Mouse (Mus musculus) olfactory bulb, adult 2 months (tissue): ENCODE results near the gene Slc27a4. TPM values are rescaled to one million over a fixed set of nuclear protein-coding genes. Genes with fewer than 3 reads are reported as not detected.
A peak's percentile ranks its signal among the peaks of the same experiment; 100 is the strongest.

Source experiments
- H3K27ac ChIP-seq: fragments of 200-500 bp; 2 replicates; pipeline ENCODE4 v1.5.1; 2012; ENCODE audit warnings: low read depth, low read length; ENCODE audit not compliant: insufficient read depth
- H3K4me1 ChIP-seq: fragments of 200-500 bp; 2 replicates; pipeline ENCODE4 v1.6.1; 2012; ENCODE audit warnings: low read length; ENCODE audit not compliant: control insufficient read depth, insufficient read depth
- H3K4me3 ChIP-seq: fragments of 200-500 bp; 2 replicates; pipeline ENCODE4 v1.5.1; 2012; ENCODE audit warnings: mild to moderate bottlenecking, low read depth, low read length, moderate library complexity; ENCODE audit not compliant: insufficient read depth
- CTCF ChIP-seq: fragments of 200-500 bp; IDR thresholded peaks from 2 replicates; pipeline ENCODE4 v1.5.1; 2012; ENCODE audit warnings: low read depth, mild to moderate bottlenecking, low read length, moderate library complexity; ENCODE audit not compliant: insufficient read depth
- POLR2A ChIP-seq: fragments of 200-500 bp; IDR thresholded peaks from 2 replicates; pipeline ENCODE4 v1.6.1; 2012; ENCODE audit warnings: mild to moderate bottlenecking, low read depth, low read length, moderate library complexity; ENCODE audit not compliant: insufficient read depth
- whole genome bisulfite sequencing: fragments of 180-500 bp; shearing (Covaris S2); methylation state at CpG from one replicate; pipeline ENCODE4 v1.1.7; 2018; 5-methylcytosine and 5-hydroxymethylcytosine counted together
- polyA plus RNA-seq: library from polyadenylated mRNA; stranded (reverse); fragments of >200 nt; gene quantifications from 2 replicates; pipeline ENCODE4 v1.2.4, GENCODE M21; 2012; ENCODE audit warnings: low replicate concordance; ENCODE audit not compliant: missing spikeins, insufficient read depth, insufficient read length

Gene Slc27a4
- polyA plus RNA-seq, 1 experiment, result not detected

DNA sequence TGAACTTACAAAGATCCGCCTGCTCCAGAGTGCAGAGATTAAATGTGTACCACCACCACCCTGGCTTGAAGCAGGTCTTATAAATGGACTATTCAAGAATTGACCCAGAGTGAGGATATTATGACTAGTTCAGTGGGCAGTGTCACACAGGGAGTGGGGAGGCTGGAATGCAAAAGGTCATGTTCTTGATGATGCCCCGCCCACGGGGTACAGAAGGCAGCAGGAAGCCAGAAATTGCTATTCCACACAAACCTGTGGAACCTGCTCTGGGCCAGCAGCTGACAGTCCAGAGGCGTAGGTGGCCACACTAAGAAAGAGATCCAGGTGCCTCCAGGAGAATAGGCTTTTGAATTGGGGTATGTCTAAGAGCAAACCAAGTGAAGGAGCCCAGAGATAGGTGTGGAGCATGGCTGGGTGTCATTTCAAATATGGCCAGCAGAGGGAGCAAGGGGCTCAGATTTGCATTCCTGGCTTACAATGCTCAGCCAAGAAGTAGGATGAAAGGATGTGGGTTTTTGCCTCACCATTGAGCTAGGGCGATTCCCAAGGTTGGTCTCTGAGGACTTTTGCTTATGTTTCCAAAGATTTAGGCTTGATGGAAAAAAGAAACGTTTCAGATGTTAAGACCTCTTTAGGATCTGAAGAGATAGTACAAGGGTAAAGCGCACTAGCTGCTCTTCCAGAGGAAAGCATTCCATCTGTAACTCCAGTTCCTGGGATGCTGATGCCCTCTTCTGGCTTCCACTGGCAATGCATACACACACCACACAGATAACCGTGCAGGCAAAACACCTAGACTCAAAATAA is 15.2 kb downstream of the Slc27a4 start:
- no peak for TF ChIP-seq POLR2A
- 0 out of 2 replicates have a peak, but pooled peaks have one; percentile 25 for TF ChIP-seq CTCF
- H3K4me1 ChIP-seq, result peaks cover 12% of the 10 kb centered on the region
- no peak overlapping the region for H3K27ac ChIP-seq
- no peak overlapping the region for H3K4me3 ChIP-seq
- 33% methylated on average over 8 of the region's 8 CpGs for WGBS

DNA sequence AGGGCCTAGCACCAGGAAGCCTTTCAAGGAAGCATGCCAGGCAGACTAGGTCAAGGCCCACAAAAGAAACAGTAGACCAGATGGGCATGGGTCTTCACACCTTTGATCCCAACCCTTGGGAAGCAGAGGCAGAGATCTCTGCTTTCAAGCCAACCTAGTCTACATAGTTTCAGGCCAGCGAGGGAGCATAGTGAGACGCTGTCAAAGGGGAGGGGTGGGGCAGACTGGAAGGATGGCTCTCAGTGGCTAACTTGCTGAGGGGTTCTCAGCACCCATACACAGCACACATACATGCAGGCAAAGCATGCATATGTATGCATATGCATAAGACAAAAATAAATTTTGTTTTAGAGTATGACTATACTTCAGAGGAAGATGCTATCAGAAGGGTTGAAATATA is 16.9 kb downstream of the Slc27a4 start:
- TF ChIP-seq POLR2A (no peak), CTCF (no peak)
- H3K27ac ChIP-seq, result no peak overlapping the region
- H3K4me1 ChIP-seq, result peaks cover 12% of the 10 kb centered on the region
- H3K4me3 ChIP-seq, result no peak overlapping the region
- 17% methylated on average over 2 of the region's 2 CpGs for WGBS

DNA sequence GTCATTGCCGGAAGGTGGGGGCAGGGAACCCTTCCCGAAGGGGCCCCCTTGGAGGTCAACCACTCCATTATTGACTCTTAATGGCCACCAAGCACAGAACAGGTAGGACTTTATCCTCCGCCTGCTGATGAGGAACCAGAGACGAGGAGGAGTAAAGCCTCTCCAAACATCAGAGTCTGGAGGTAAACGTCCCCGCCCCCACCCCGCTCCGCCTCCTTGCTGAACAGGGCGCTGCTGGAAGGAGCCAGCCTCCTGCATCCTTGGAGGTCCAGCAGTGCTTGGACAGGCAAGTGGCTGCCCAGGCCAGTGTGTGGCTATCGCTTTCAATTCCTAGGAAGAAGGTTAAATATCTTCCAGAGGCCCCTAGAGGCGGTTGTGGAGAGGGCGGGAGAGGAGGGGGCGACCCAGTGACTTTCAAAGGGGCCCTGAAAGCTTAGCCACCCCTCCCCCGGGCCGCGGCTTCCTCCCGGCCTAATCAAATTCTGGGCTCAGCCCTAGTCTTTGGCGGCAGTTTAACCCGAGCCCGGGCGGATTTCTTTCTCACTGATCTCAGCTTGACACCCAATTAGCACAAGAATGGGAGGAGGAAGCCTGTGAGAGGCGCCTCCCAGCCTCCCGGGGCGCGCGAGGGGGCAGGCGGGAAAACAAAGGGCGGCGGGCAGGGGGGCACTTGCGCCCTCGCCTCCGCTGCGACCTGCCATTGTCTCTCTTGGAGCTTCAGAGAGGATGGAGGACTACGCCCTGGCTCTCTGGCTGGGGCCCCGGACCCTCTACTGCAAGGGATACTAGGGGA is 17.8 kb downstream of the Slc27a4 start, which contains the start of gene Urm1:
TSS of gene Urm1 (plus strand) at position 51 of the 793 bp plus-strand sequence.
- WGBS, result under 1% methylated on average over 35 of the region's 35 CpGs

GRCm38 (mm10) chr2:29826318-29826925 is 24.0 kb downstream of the Slc27a4 start:
- WGBS, result 6% methylated on average over 11 of the region's 11 CpGs
- no peaks in the 10 kb centered on the region for H3K4me1 ChIP-seq
- peak overlapping the region; percentile 55 for H3K4me3 ChIP-seq
- TF ChIP-seq CTCF, result no peak
- no peak for TF ChIP-seq POLR2A
- H3K27ac ChIP-seq, result peak overlapping the region; percentile 93

More for the DNA sequence above, 17.8 kb downstream of the Slc27a4 start, which contains the start of gene Urm1:
- TF ChIP-seq CTCF (no peak), POLR2A (peak; percentile 25; the same call in 1 of the 2 replicates)
- peak within 1 kb of the TSS; percentile 51 for H3K4me3 ChIP-seq
- H3K27ac ChIP-seq, result peak within 1 kb of the TSS; percentile 78
- peaks cover 12% of the 10 kb centered on the region for H3K4me1 ChIP-seq

GRCm38 (mm10) chr2:29826926-29827708 is 24.7 kb downstream of the Slc27a4 start:
- WGBS, result 0% methylated on average over 48 of the region's 48 CpGs
- no peak for TF ChIP-seq CTCF
- TF ChIP-seq POLR2A, result no peak
- Histone ChIP-seq H3K4me3 (peak overlapping the region; percentile 65), H3K4me1 (no peaks in the 10 kb centered on the region), H3K27ac (peak overlapping the region; percentile 93)

- H3K4me3 ChIP-seq, result peak overlapping the region; percentile 65
- H3K4me1 ChIP-seq, result no peaks in the 10 kb centered on the region
- WGBS, result 3% methylated on average over 12 of the region's 12 CpGs
- TF ChIP-seq POLR2A, result no peak
- TF ChIP-seq CTCF, result no peak
- H3K27ac ChIP-seq, result peak overlapping the region; percentile 1; the same call in 1 of the 2 replicates
These were observed 25.2 kb downstream of the Slc27a4 start for GRCm38 (mm10) chr2:29827709-29828024.

- no peak for TF ChIP-seq POLR2A
- TF ChIP-seq CTCF, result no peak
- no peak overlapping the region for H3K4me3 ChIP-seq
- H3K27ac ChIP-seq, result no peak overlapping the region
- H3K4me1 ChIP-seq, result no peaks in the 10 kb centered on the region; the same call in 1 of the 2 replicates
- WGBS, result 71% methylated on average over 4 of the region's 4 CpGs
These were observed 28.7 kb downstream of the Slc27a4 start for GRCm38 (mm10) chr2:29831106-29831505.

DNA sequence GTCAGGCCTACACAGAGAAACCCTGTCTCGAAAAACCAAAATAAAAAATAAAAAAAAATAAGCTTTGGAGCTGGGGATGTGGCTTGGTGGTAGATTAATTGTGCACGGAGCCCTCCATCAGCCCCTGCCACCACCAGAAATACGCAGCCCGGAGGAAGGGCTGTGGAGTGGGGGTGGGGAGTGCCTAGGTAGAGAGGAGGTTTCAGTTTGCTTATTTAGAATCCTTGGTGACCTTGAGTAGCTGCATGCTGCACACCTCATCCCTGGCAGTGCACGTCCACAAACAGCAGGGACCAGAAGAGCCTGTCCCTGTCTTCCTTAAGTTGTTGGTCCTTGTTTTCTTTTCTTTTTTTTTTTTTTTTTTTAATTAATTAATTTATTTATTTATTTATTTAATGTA is 31.4 kb downstream of the Slc27a4 start:
- Histone ChIP-seq H3K4me3 (no peak overlapping the region), H3K27ac (no peak overlapping the region), H3K4me1 (no peaks in the 10 kb centered on the region; the same call in 1 of the 2 replicates)
- 96% methylated on average over 5 of the region's 5 CpGs for WGBS
- TF ChIP-seq POLR2A (no peak), CTCF (no peak)
